ENCODE assay signal across 8 mouse cellular contexts in the genomic region with DNA sequence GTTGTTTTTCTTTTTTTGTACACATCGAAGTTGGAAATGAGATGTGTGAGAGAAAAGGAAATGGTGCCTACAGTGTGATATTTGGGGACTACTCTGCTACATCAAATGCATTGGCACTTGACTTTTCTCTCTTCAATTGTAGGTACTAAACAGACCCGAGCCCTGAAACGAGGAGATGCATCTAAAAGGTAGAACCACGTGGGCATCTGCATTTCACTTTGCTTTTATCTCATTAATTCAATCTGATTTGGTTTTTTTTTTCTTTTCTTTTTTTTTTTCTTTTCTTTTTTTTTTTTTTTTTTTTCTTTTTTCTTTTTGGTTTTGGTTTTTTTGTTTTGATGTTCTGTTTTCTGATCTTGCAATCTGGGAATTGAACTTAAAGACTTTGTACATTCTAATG. TPM values are rescaled to one million over a fixed set of nuclear protein-coding genes. Genes with fewer than 3 reads are reported as not detected.
A peak's percentile ranks its signal among the peaks of the same experiment; 100 is the strongest.
DNase-seq lines count a peak whose midpoint lies in the region; ATAC-seq and TF ChIP-seq lines count a peak whose summit lies in the region.

No protein-coding gene starts in this region.

- H3K4me1 ChIP-seq in kidney, embryonic 16.5 days (ENCODE audit: insufficient read depth, low read length): peaks cover 5% of the 10 kb centered on the region; the same call in 1 of the 2 replicates
- peaks cover 7% of the 10 kb centered on the region for H3K4me1 ChIP-seq in hindbrain, embryonic 16.5 days (ENCODE audit: control insufficient read depth, insufficient read depth, low read depth, low read length)
- no peaks in the 10 kb centered on the region for H3K4me1 ChIP-seq in midbrain, postnatal 0 days (ENCODE audit: insufficient read depth, low read length)

- H3K4me3 ChIP-seq in kidney, embryonic 16.5 days (ENCODE audit: low read length): peak overlapping the region; percentile 83
- H3K4me3 ChIP-seq in hindbrain, embryonic 16.5 days (ENCODE audit: low read length): peak overlapping the region; percentile 80
- peak overlapping the region; percentile 75 for H3K4me3 ChIP-seq in midbrain, postnatal 0 days (ENCODE audit: low read depth, low read length)

- peak overlapping the region; percentile 85; the same call in 1 of the 2 replicates for H3K9ac ChIP-seq in kidney, embryonic 16.5 days (replicated peaks; ENCODE audit: low read length)
- no peak overlapping the region for H3K9ac ChIP-seq in hindbrain, embryonic 16.5 days (ENCODE audit: low read depth, low read length)
- H3K9ac ChIP-seq in midbrain, postnatal 0 days (replicated peaks; ENCODE audit: low read length, poor library complexity, severe bottlenecking): 0 out of 2 replicates have a peak overlapping the region, but pooled peaks have one; percentile 73

- H3K4me2 ChIP-seq in kidney, embryonic 16.5 days (replicated peaks; ENCODE audit: low read depth, low read length): peak overlapping the region; percentile 76
- peak overlapping the region; percentile 81 for H3K4me2 ChIP-seq in hindbrain, embryonic 16.5 days (ENCODE audit: low read length)
- H3K4me2 ChIP-seq in midbrain, postnatal 0 days (ENCODE audit: low read depth, low read length, poor library complexity, severe bottlenecking): peak overlapping the region; percentile 57

- WGBS in kidney, embryonic 16.5 days: 13% methylated on average over 4 of the region's 4 CpGs
- WGBS in hindbrain, embryonic 16.5 days: 25% methylated on average over 4 of the region's 4 CpGs
- WGBS in midbrain, postnatal 0 days: 23% methylated on average over 4 of the region's 4 CpGs

- H3K27ac ChIP-seq in kidney, embryonic 16.5 days (ENCODE audit: low read length): no peak overlapping the region; the same call in 1 of the 2 replicates
- H3K27ac ChIP-seq in hindbrain, embryonic 16.5 days (ENCODE audit: low read depth, low read length): no peak overlapping the region
- peak overlapping the region; percentile 88; the same call in 1 of the 2 replicates for H3K27ac ChIP-seq in midbrain, postnatal 0 days (ENCODE audit: low read depth, low read length)

- no peak for ATAC-seq in kidney, embryonic 16.5 days (ENCODE audit: low FRiP score, low TSS enrichment)
- no peak for ATAC-seq in hindbrain, embryonic 16.5 days
- no peak for ATAC-seq in midbrain, postnatal 0 days (ENCODE audit: low FRiP score)

- H3K27me3 ChIP-seq in kidney, embryonic 16.5 days (ENCODE audit: insufficient read depth, low read length): no peaks in the 10 kb centered on the region
- no peaks in the 10 kb centered on the region for H3K27me3 ChIP-seq in hindbrain, embryonic 16.5 days (replicated peaks; ENCODE audit: control insufficient read depth, insufficient read depth, low read length)
- H3K27me3 ChIP-seq in midbrain, postnatal 0 days (ENCODE audit: insufficient read depth, low read length): no peaks in the 10 kb centered on the region

- TF ChIP-seq CTCF in midbrain, postnatal 0 days (IDR thresholded peaks at IDR 0.05): no peak

- DNase-seq in kidney, adult 18-20 months: no peak
- DNase-seq in NIH3T3 (ENCODE audit: low read depth): peak; percentile 7
- DNase-seq in midbrain, postnatal 0 days (ENCODE audit: low spot score): no peak
- DNase-seq in layer of hippocampus, adult 8-10 months (ENCODE audit: low spot score in 2 of 2): no peak
- no peak for DNase-seq in kidney, postnatal 4 days
- DNase-seq in spleen, postnatal 4 days (ENCODE audit: low spot score in 2 of 2): no peak

- peaks cover 21% of the 10 kb centered on the region for H3K36me3 ChIP-seq in kidney, embryonic 16.5 days (ENCODE audit: insufficient read depth, low read length)
- peaks cover 8% of the 10 kb centered on the region for H3K36me3 ChIP-seq in hindbrain, embryonic 16.5 days (ENCODE audit: control insufficient read depth, insufficient read depth, low read length)
- H3K36me3 ChIP-seq in midbrain, postnatal 0 days (ENCODE audit: insufficient read depth, low read length): peaks cover 7% of the 10 kb centered on the region; the same call in 1 of the 2 replicates

- no peaks in the 10 kb centered on the region for H3K9me3 ChIP-seq in kidney, embryonic 16.5 days (ENCODE audit: low read length)
- H3K9me3 ChIP-seq in hindbrain, embryonic 16.5 days (ENCODE audit: control insufficient read depth, low read length): no peaks in the 10 kb centered on the region
- no peaks in the 10 kb centered on the region for H3K9me3 ChIP-seq in midbrain, postnatal 0 days (ENCODE audit: low read length)

RNA-seq across cellular contexts. Expression of gene Glmn, which starts 0.7 kb away (rescaled TPM):
- polyA plus RNA-seq in kidney, embryonic 16.5 days (2015; fragmentation: Nextera tagmentation; extraction: Ambion mirVana): 25.7 and 25.8 TPM in 2 replicates
- 31.0 and 32.8 TPM in 2 replicates for polyA plus RNA-seq in hindbrain, embryonic 16.5 days (2015; fragmentation: Nextera tagmentation; extraction: Ambion mirVana)
- 10.7 and 20.0 TPM in 2 replicates for total RNA-seq in midbrain, postnatal 0 days (2014; rRNA removed)
- 36.1 and 39.8 TPM in 2 replicates for polyA plus RNA-seq in midbrain, postnatal 0 days (2015; fragmentation: Nextera tagmentation; extraction: Ambion mirVana)
- total RNA-seq in layer of hippocampus, adult 8-10 months (2022): 10 to 100 TPM; 14.8 to 19.3 (median 16.2) TPM

RNA-seq across cellular contexts. Expression of gene Rpap2, which starts 1.2 kb away (rescaled TPM):
- polyA plus RNA-seq in kidney, embryonic 16.5 days (2015; fragmentation: Nextera tagmentation; extraction: Ambion mirVana): 17.2 and 18.6 TPM in 2 replicates
- 21.3 and 23.5 TPM in 2 replicates for polyA plus RNA-seq in hindbrain, embryonic 16.5 days (2015; fragmentation: Nextera tagmentation; extraction: Ambion mirVana)
- 15.5 and 17.5 TPM in 2 replicates for total RNA-seq in midbrain, postnatal 0 days (2014; rRNA removed)
- polyA plus RNA-seq in midbrain, postnatal 0 days (2015; fragmentation: Nextera tagmentation; extraction: Ambion mirVana): 21.4 and 25.2 TPM in 2 replicates
- 10 to 100 TPM; 20.3 to 26.4 (median 22.6) TPM for total RNA-seq in layer of hippocampus, adult 8-10 months (2022)
